Comparison of ENCODE assay signal across 10 mouse cellular contexts in genomic region chr5:36621058-36621449, GRCm38 (mm10). TPM values are rescaled to one million over a fixed set of nuclear protein-coding genes. Genes with fewer than 3 reads are reported as not detected.
DNase-seq lines count a peak whose midpoint lies in the region; ATAC-seq lines count a peak whose summit lies in the region.
"Had no signal": no experiment of that assay in that cellular context is flagged by ENCODE, and none has a peak within 500 bp of the region (broad histone marks: within the 10 kb centered on the region; RNA-seq: fewer than 3 reads in every experiment).

No protein-coding gene starts in this region.

- no peak for DNase-seq in hindbrain, embryonic 11.5 days (ENCODE audit: low spot score)
- peak; percentile 24 for DNase-seq in adipocyte (ENCODE audit: low spot score)
- DNase-seq in T-cell, adult 2 months (ENCODE audit: low spot score), result no peak
- no peak for DNase-seq in right cerebral cortex, adult 2 months (ENCODE audit: low spot score in 2 of 2)
- DNase-seq: kidney, adult 9 months; lung, adult 2 months had no signal

- no peak overlapping the region for H3K4me2 ChIP-seq in hindbrain, embryonic 15.5 days
- no peak overlapping the region for H3K4me2 ChIP-seq in hindbrain, embryonic 11.5 days (replicated peaks; ENCODE audit: low read depth, low read length)
- H3K4me2 ChIP-seq in heart, embryonic 11.5 days, result peak overlapping the region; percentile 55
- H3K4me2 ChIP-seq: embryonic facial prominence, embryonic 13.5 days had no signal

- H3K4me3 ChIP-seq in hindbrain, embryonic 15.5 days, result no peak overlapping the region
- H3K4me3 ChIP-seq in hindbrain, embryonic 11.5 days (ENCODE audit: low read depth, low read length), result no peak overlapping the region
- H3K4me3 ChIP-seq in heart, embryonic 11.5 days (ENCODE audit: low read depth, low read length), result peak overlapping the region; percentile 21; the same call in 1 of the 2 replicates
- no peak overlapping the region for H3K4me3 ChIP-seq in macrophage (ENCODE audit: inconsistent target)
- H3K4me3 ChIP-seq: embryonic facial prominence, embryonic 13.5 days had no signal

- WGBS in hindbrain, embryonic 15.5 days, result 75% methylated on average over 5 of the region's 5 CpGs
- 85% methylated on average over 5 of the region's 5 CpGs for WGBS in hindbrain, embryonic 11.5 days
- 47% methylated on average over 5 of the region's 5 CpGs for WGBS in heart, embryonic 11.5 days (ENCODE audit: insufficient replicate concordance)
- WGBS in macrophage (ENCODE audit: missing documents), result 32% methylated on average over 2 of the region's 5 CpGs

- H3K79me2 ChIP-seq in macrophage (ENCODE audit: inconsistent target), result peaks cover 66% of the 10 kb centered on the region

- H3K27me3 ChIP-seq in hindbrain, embryonic 15.5 days, result no peaks in the 10 kb centered on the region
- H3K27me3 ChIP-seq in hindbrain, embryonic 11.5 days (ENCODE audit: control insufficient read depth, insufficient read depth, low read length), result no peaks in the 10 kb centered on the region
- H3K27me3 ChIP-seq in heart, embryonic 11.5 days (ENCODE audit: control insufficient read depth, insufficient read depth, low read length), result no peaks in the 10 kb centered on the region
- H3K27me3 ChIP-seq: embryonic facial prominence, embryonic 13.5 days had no signal

- ATAC-seq in hindbrain, embryonic 15.5 days (ENCODE audit: low FRiP score, low read depth), result no peak
- no peak for ATAC-seq in hindbrain, embryonic 11.5 days (ENCODE audit: low FRiP score)
- 0 out of 2 replicates have a peak, but pooled peaks have one; percentile 63 for ATAC-seq in heart, embryonic 11.5 days (replicated peaks; ENCODE audit: insufficient number of reproducible peaks, low FRiP score, low TSS enrichment)

- 0 out of 2 replicates have a peak overlapping the region, but pooled peaks have one; percentile 25 for H3K27ac ChIP-seq in hindbrain, embryonic 15.5 days (replicated peaks)
- H3K27ac ChIP-seq in hindbrain, embryonic 11.5 days (ENCODE audit: low read depth, low read length), result no peak overlapping the region
- peak overlapping the region; percentile 95 for H3K27ac ChIP-seq in heart, embryonic 11.5 days (ENCODE audit: low read depth, low read length)
- peak overlapping the region; percentile 85 for H3K27ac ChIP-seq in macrophage
- H3K27ac ChIP-seq: embryonic facial prominence, embryonic 13.5 days had no signal

- peaks cover 7% of the 10 kb centered on the region; the same call in 1 of the 2 replicates for H3K4me1 ChIP-seq in hindbrain, embryonic 15.5 days (replicated peaks)
- no peaks in the 10 kb centered on the region; the same call in 1 of the 2 replicates for H3K4me1 ChIP-seq in hindbrain, embryonic 11.5 days (replicated peaks; ENCODE audit: control insufficient read depth, insufficient read depth, low read length)
- peaks cover 21% of the 10 kb centered on the region for H3K4me1 ChIP-seq in heart, embryonic 11.5 days (ENCODE audit: control insufficient read depth, insufficient read depth, low read length)

- H3K9ac ChIP-seq in hindbrain, embryonic 15.5 days, result 0 out of 2 replicates have a peak overlapping the region, but pooled peaks have one; percentile 4
- no peak overlapping the region for H3K9ac ChIP-seq in hindbrain, embryonic 11.5 days (ENCODE audit: low read depth, low read length)
- H3K9ac ChIP-seq in heart, embryonic 11.5 days (ENCODE audit: low read depth, low read length), result peak overlapping the region; percentile 56; the same call in 1 of the 2 replicates
- H3K9ac ChIP-seq: embryonic facial prominence, embryonic 13.5 days had no signal

- H3K9me3 ChIP-seq in hindbrain, embryonic 15.5 days, result no peaks in the 10 kb centered on the region
- no peaks in the 10 kb centered on the region for H3K9me3 ChIP-seq in hindbrain, embryonic 11.5 days (ENCODE audit: control insufficient read depth, low read length)
- H3K9me3 ChIP-seq in heart, embryonic 11.5 days (replicated peaks; ENCODE audit: control insufficient read depth, low read length), result no peaks in the 10 kb centered on the region
- H3K9me3 ChIP-seq: embryonic facial prominence, embryonic 13.5 days had no signal

- H3K36me3 ChIP-seq in hindbrain, embryonic 15.5 days, result peaks cover 21% of the 10 kb centered on the region
- peaks cover 3% of the 10 kb centered on the region for H3K36me3 ChIP-seq in hindbrain, embryonic 11.5 days (ENCODE audit: control insufficient read depth, insufficient read depth, low read length)
- H3K36me3 ChIP-seq in heart, embryonic 11.5 days (ENCODE audit: control insufficient read depth, insufficient read depth, low read length), result peaks cover 12% of the 10 kb centered on the region
- peaks cover 13% of the 10 kb centered on the region for H3K36me3 ChIP-seq in macrophage (ENCODE audit: inconsistent target)

RNA-seq across cellular contexts. Expression of gene Tbc1d14, which starts 28.0 kb away (rescaled TPM):
- 63.1 and 67.5 TPM in 2 replicates for polyA plus RNA-seq in hindbrain, embryonic 15.5 days (2015; fragmentation: Nextera tagmentation; extraction: Ambion mirVana)
- 38.3 and 41.4 TPM in 2 replicates for polyA plus RNA-seq in hindbrain, embryonic 11.5 days (2014; fragmentation: Nextera tagmentation; extraction: Ambion mirVana)
- 19.8 and 22.6 TPM in 2 replicates for polyA plus RNA-seq in heart, embryonic 11.5 days (2014; fragmentation: Nextera tagmentation; extraction: Ambion mirVana)
- total RNA-seq in macrophage (2018; cell fraction: chromatin; rRNA removed), result 100 to 1,000 TPM in 19 of 26 experiments, 10 to 100 TPM in 7; 43.9 to 352 (median 164) TPM
- 10 to 100 TPM; 14.6 to 67.9 (median 47.5) TPM for total RNA-seq in macrophage (2018; cell fraction: cytosol; rRNA removed)
- total RNA-seq in macrophage (2018; cell fraction: nucleus; rRNA removed), result 100 to 1,000 TPM in 14 of 26 experiments, 10 to 100 TPM in 12; 28.4 to 157 (median 105) TPM
- 22.5 to 38.4 TPM (median 36.0 TPM) in 3 replicates for polyA plus RNA-seq in macrophage (2018)
